ENCODE assay signal across 11 mouse cellular contexts in the genomic region with DNA sequence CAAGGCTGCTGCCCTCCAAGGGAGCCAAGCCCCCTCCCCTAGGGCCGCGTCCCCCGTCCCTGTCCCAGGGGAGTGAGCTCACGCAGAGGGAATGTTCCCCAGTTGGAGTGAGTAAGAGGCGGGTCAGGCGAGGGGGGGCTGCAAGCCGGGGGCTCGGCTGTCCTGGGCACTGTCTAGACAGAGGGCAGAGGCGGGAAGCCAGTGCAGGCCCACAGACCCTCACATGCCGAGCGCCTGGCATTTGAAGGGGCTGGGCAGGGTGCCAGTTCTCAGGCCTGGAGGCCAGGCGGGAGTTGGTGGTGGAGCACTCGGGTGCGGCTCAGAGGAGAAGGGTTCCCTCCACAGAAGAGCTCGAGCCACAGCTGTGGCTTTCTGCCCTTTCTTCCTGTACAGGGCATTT. TPM values are rescaled to one million over a fixed set of nuclear protein-coding genes. Genes with fewer than 3 reads are reported as not detected.
DNase-seq lines count a peak whose midpoint lies in the region; ATAC-seq and TF ChIP-seq lines count a peak whose summit lies in the region.
"Had no signal": no experiment of that assay in that cellular context is flagged by ENCODE, and none has a peak within 500 bp of the region (broad histone marks: within the 10 kb centered on the region; RNA-seq: fewer than 3 reads in every experiment).

No protein-coding gene starts in this region.

- H3K27me3 ChIP-seq in E14TG2a.4 (ENCODE audit: insufficient read depth, low read length), result peaks cover 61% of the 10 kb centered on the region
- peaks cover 8% of the 10 kb centered on the region for H3K27me3 ChIP-seq in neural tube, embryonic 14.5 days (ENCODE audit: control insufficient read depth, insufficient read depth, low read length)

- 6% methylated on average over 15 of the region's 15 CpGs for WGBS in neural tube, embryonic 14.5 days

- DNase-seq in embryo, embryonic 10 days (ENCODE audit: low spot score), result peak; percentile 32
- no peak for DNase-seq in embryo, embryonic 9.5 days (ENCODE audit: extremely low spot score)
- peak; percentile 96 for DNase-seq in heart, adult 11 months
- peak; percentile 83 for DNase-seq in kidney, postnatal 10 days
- no peak for DNase-seq in layer of hippocampus, adult 2 months (ENCODE audit: low spot score in 2 of 2)

- peaks cover 70% of the 10 kb centered on the region for H3K4me1 ChIP-seq in E14TG2a.4 (replicated peaks; ENCODE audit: low read depth, low read length)
- peaks cover 3% of the 10 kb centered on the region; the same call in 1 of the 2 replicates for H3K4me1 ChIP-seq in neural tube, embryonic 14.5 days (ENCODE audit: control insufficient read depth, insufficient read depth, low read length)

- H3K4me2 ChIP-seq in neural tube, embryonic 14.5 days (ENCODE audit: low read depth, low read length), result no peak overlapping the region

- TF ChIP-seq CTCF in E14TG2a.4 (conservative IDR thresholded peaks at IDR 0.05; ENCODE audit: low read length), result no peak
- TF ChIP-seq CTCF in layer of hippocampus, adult 2 months (conservative IDR thresholded peaks at IDR 0.05), result no peak

- ATAC-seq in neural tube, embryonic 14.5 days (ENCODE audit: low read depth), result 0 out of 2 replicates have a peak, but pooled peaks have one; percentile 7
- no peak for ATAC-seq in erythroblast, adult 5-6 weeks (replicated peaks; ENCODE audit: low FRiP score, poor library complexity, severe bottlenecking)

- no peak overlapping the region for H3K27ac ChIP-seq in neural tube, embryonic 14.5 days (ENCODE audit: low read depth, low read length)
- no peak overlapping the region for H3K27ac ChIP-seq in layer of hippocampus, adult 2 months
- H3K27ac ChIP-seq: macrophage had no signal

- H3K9me3 ChIP-seq in E14TG2a.4 (ENCODE audit: low read length), result no peaks in the 10 kb centered on the region
- H3K9me3 ChIP-seq in neural tube, embryonic 14.5 days (ENCODE audit: control insufficient read depth, low read length), result no peaks in the 10 kb centered on the region

- H3K4me3 ChIP-seq in E14TG2a.4 (replicated peaks; ENCODE audit: low read length), result peak overlapping the region; percentile 52
- H3K4me3 ChIP-seq in neural tube, embryonic 14.5 days (ENCODE audit: low read depth, low read length), result no peak overlapping the region
- H3K4me3 ChIP-seq in layer of hippocampus, adult 2 months, result no peak overlapping the region

- H3K9ac ChIP-seq in neural tube, embryonic 14.5 days (replicated peaks; ENCODE audit: low read depth, low read length), result no peak overlapping the region

- H3K36me3 ChIP-seq in E14TG2a.4 (ENCODE audit: insufficient read depth, low read length), result no peaks in the 10 kb centered on the region
- no peaks in the 10 kb centered on the region for H3K36me3 ChIP-seq in neural tube, embryonic 14.5 days (ENCODE audit: control insufficient read depth, insufficient read depth, low read length)

RNA-seq across cellular contexts. Expression of a gene that starts 0.9 kb away (rescaled TPM):
- polyA plus RNA-seq in neural tube, embryonic 14.5 days (2014; fragmentation: Nextera tagmentation; extraction: Ambion mirVana), result 1.7 and 2.3 TPM in 2 replicates
- 1.7 and 5.8 TPM in 2 replicates for total RNA-seq in erythroblast, adult 5-6 weeks (2015; ENCODE audit: low replicate concordance)
- total RNA-seq in erythroblast, adult 5-6 weeks (2017; ENCODE audit: low replicate concordance), result not detected in 2 replicates
- total RNA-seq in layer of hippocampus, adult 2 months (2021), result 1 to 10 TPM; 2.5 to 2.7 TPM

RNA-seq across cellular contexts. Expression of a gene that starts 11.3 kb away (rescaled TPM):
- 89.3 and 93.7 TPM in 2 replicates for polyA plus RNA-seq in neural tube, embryonic 14.5 days (2014; fragmentation: Nextera tagmentation; extraction: Ambion mirVana)
- total RNA-seq in erythroblast, adult 5-6 weeks (2015; ENCODE audit: low replicate concordance), result 11.3 and 12.1 TPM in 2 replicates
- total RNA-seq in erythroblast, adult 5-6 weeks (2017; ENCODE audit: low replicate concordance), result 2.6 and 10.7 TPM in 2 replicates
- total RNA-seq in layer of hippocampus, adult 2 months (2021), result 10 to 100 TPM; 85.0 to 88.3 TPM

RNA-seq across cellular contexts. Expression of a gene that starts 12.8 kb away (rescaled TPM):
- polyA plus RNA-seq in neural tube, embryonic 14.5 days (2014; fragmentation: Nextera tagmentation; extraction: Ambion mirVana), result not detected in 2 replicates
- total RNA-seq in erythroblast, adult 5-6 weeks (2015; ENCODE audit: low replicate concordance), result 30.5 and 45.0 TPM in 2 replicates
- 6.8 and 14.3 TPM in 2 replicates for total RNA-seq in erythroblast, adult 5-6 weeks (2017; ENCODE audit: low replicate concordance)
- total RNA-seq in layer of hippocampus, adult 2 months (2021), result under 1 TPM; 0.26 to 0.37 TPM
- polyA plus RNA-seq: macrophage had no signal

RNA-seq across cellular contexts. Expression of a gene that starts 15.4 kb away (rescaled TPM):
- 233 and 247 TPM in 2 replicates for polyA plus RNA-seq in neural tube, embryonic 14.5 days (2014; fragmentation: Nextera tagmentation; extraction: Ambion mirVana)
- total RNA-seq in erythroblast, adult 5-6 weeks (2015; ENCODE audit: low replicate concordance), result 9.4 and 12.5 TPM in 2 replicates
- total RNA-seq in erythroblast, adult 5-6 weeks (2017; ENCODE audit: low replicate concordance), result 4.5 and 10.0 TPM in 2 replicates
- 100 to 1,000 TPM; 275 to 277 TPM for total RNA-seq in layer of hippocampus, adult 2 months (2021)

RNA-seq across cellular contexts. Expression of a gene that starts 23.1 kb away (rescaled TPM):
- 2.0 and 2.3 TPM in 2 replicates for polyA plus RNA-seq in neural tube, embryonic 14.5 days (2014; fragmentation: Nextera tagmentation; extraction: Ambion mirVana)
- total RNA-seq in erythroblast, adult 5-6 weeks (2015; ENCODE audit: low replicate concordance), result not detected in 2 replicates
- 0.26 TPM in 1 of 2 replicates, not detected in the other for total RNA-seq in erythroblast, adult 5-6 weeks (2017; ENCODE audit: low replicate concordance)
- 1 to 10 TPM; 1.9 to 2.8 TPM for total RNA-seq in layer of hippocampus, adult 2 months (2021)
- total RNA-seq: CH12.LX; common myeloid progenitor, adult 5-6 weeks had no signal
- polyA plus RNA-seq: macrophage had no signal

Comparison
In these comparisons a context has a peak if more than half of its experiments do, and no peak if none do; other contexts are left out.
1. DNase-seq: peak in embryo, embryonic 10 days (single experiment), heart, adult 11 months (single experiment) and kidney, postnatal 10 days (single experiment); none in embryo, embryonic 9.5 days (single experiment) and layer of hippocampus, adult 2 months (0 of 2).
2. RNA of a gene that starts 11.3 kb away (total RNA-seq): 85.0 to 88.3 TPM in layer of hippocampus, adult 2 months; 2.6 to 12.1 TPM in erythroblast, adult 5-6 weeks; every median in the first group is over 4 times any median in the second.
3. RNA of a gene that starts 12.8 kb away (total RNA-seq): 6.8 to 45.0 TPM in erythroblast, adult 5-6 weeks; 0.26 to 0.37 TPM in layer of hippocampus, adult 2 months; every median in the first group is over 4 times any median in the second.